Mouse (Mus musculus) MEL (cell line): ENCODE data around the gene Olfr5. TPM values are rescaled to one million over a fixed set of nuclear protein-coding genes. Genes with fewer than 3 reads are reported as not detected.
"Not testable (repeated sequence)": the region's sequence is repeated elsewhere in the genome, so short reads cannot be mapped to it uniquely, and the experiment has no call there.

Source experiments
- DNase-seq: peaks from one replicate; pipeline ENCODE4 v3.0.0; 2011; ENCODE audit warnings: low read depth, low spot score
- H3K27ac ChIP-seq: 2 replicates; pipeline ENCODE4 v1.5.1; 2012; ENCODE audit warnings: low read depth, mild to moderate bottlenecking, control low read depth, low read length, moderate library complexity; ENCODE audit not compliant: control insufficient read depth
- H3K27me3 ChIP-seq, 2 experiments: fragments of 150-350 bp in 1 of 2; sonication (generic) in 1 of 2; 2 replicates each; pipeline ENCODE4 v1.6.1; 2012; ENCODE audit warnings: low read length in 2 of 2, mild to moderate bottlenecking in 2 of 2, improper control_type of control experiment in 1 of 2, moderate library complexity in 1 of 2; ENCODE audit not compliant: insufficient read depth in 2 of 2, control insufficient read depth in 1 of 2
- H3K36me3 ChIP-seq, 2 experiments: 2 replicates each; pipeline ENCODE4 v1.6.1; 2012 to 2014; ENCODE audit warnings: low read length in 2 of 2, improper control_type of control experiment in 1 of 2, inconsistent platforms in 1 of 2, mild to moderate bottlenecking in 1 of 2; ENCODE audit not compliant: insufficient read depth in 2 of 2, control insufficient read depth in 1 of 2
- H3K4me1 ChIP-seq, 2 experiments: fragments of 150-350 bp in 1 of 2; sonication (generic) in 1 of 2; 2 replicates each; pipeline ENCODE4 v1.6.1; 2012; ENCODE audit warnings: low read length in 2 of 2, improper control_type of control experiment in 1 of 2, mild to moderate bottlenecking in 1 of 2; ENCODE audit not compliant: insufficient read depth in 2 of 2, control insufficient read depth in 1 of 2
- H3K4me3 ChIP-seq, 2 experiments: fragments of 150-350 bp in 1 of 2; sonication (generic) in 1 of 2; 2 replicates each; pipeline ENCODE4 v1.5.1; 2012; ENCODE audit warnings: low read depth in 2 of 2, low read length in 2 of 2, mild to moderate bottlenecking in 2 of 2, moderate library complexity in 2 of 2, control low read depth in 1 of 2, improper control_type of control experiment in 1 of 2; ENCODE audit not compliant: control insufficient read depth in 1 of 2, insufficient read depth in 1 of 2
- H3K79me2 ChIP-seq: 2 replicates; pipeline ENCODE4 v1.6.1; 2012; ENCODE audit warnings: mild to moderate bottlenecking, low read length, moderate library complexity; ENCODE audit not compliant: control insufficient read depth, poor library complexity, insufficient read depth
- H3K9ac ChIP-seq: 2 replicates; pipeline ENCODE4 v1.6.1; 2012; ENCODE audit warnings: low read depth, mild to moderate bottlenecking, control low read depth, low read length, moderate library complexity; ENCODE audit not compliant: control insufficient read depth, poor library complexity, severe bottlenecking
- H3K9me3 ChIP-seq: fragments of 150-350 bp; sonication (generic); replicated peaks from 2 replicates; pipeline ENCODE4 v1.6.1; 2012; ENCODE audit warnings: mild to moderate bottlenecking, low read length, improper control_type of control experiment, moderate library complexity; ENCODE audit not compliant: insufficient read depth
- CHD2 ChIP-seq: IDR thresholded peaks from 2 replicates; pipeline ENCODE4 v1.6.1; 2011; ENCODE audit warnings: low read length, improper control_type of control experiment
- CTCF ChIP-seq, 3 experiments: IDR thresholded peaks in 2 of 3; conservative IDR thresholded peaks in 1 of 3; 2 replicates each; pipeline ENCODE4 v1.5.1; 2011 to 2012; ENCODE audit warnings: low read length in 3 of 3, low read depth in 2 of 3, mild to moderate bottlenecking in 2 of 3, improper control_type of control experiment in 1 of 3, inconsistent platforms in 1 of 3, mixed read lengths in 1 of 3, moderate library complexity in 1 of 3; ENCODE audit not compliant: control insufficient read depth in 1 of 3, insufficient read depth in 1 of 3, poor library complexity in 1 of 3, severe bottlenecking in 1 of 3
- ELF1 ChIP-seq: IDR thresholded peaks from 2 replicates; pipeline ENCODE4 v1.6.1; 2014; ENCODE audit warnings: low read depth, mild to moderate bottlenecking, inconsistent platforms, low read length, improper control_type of control experiment, moderate library complexity
- EP300 ChIP-seq, 2 experiments: IDR thresholded peaks; 2 replicates each; pipeline ENCODE4 v1.6.1; 2011; ENCODE audit warnings: improper control_type of control experiment in 2 of 2, low read length in 2 of 2, low read depth in 1 of 2, mild to moderate bottlenecking in 1 of 2
- ETS1 ChIP-seq: IDR thresholded peaks from 2 replicates; pipeline ENCODE4 v1.6.1; 2012; ENCODE audit warnings: low read depth, mild to moderate bottlenecking, inconsistent platforms, low read length, improper control_type of control experiment, moderate library complexity
- MAFK ChIP-seq: IDR thresholded peaks from 2 replicates; pipeline ENCODE4 v1.6.1; 2011; ENCODE audit warnings: low read depth, mild to moderate bottlenecking, low read length, improper control_type of control experiment, borderline replicate concordance
- MAZ ChIP-seq: IDR thresholded peaks from 2 replicates; pipeline ENCODE4 v1.6.1; 2012; ENCODE audit warnings: low read depth, mild to moderate bottlenecking, inconsistent platforms, low read length, improper control_type of control experiment
- MYB ChIP-seq: IDR thresholded peaks from 2 replicates; pipeline ENCODE4 v1.6.1; 2011; ENCODE audit warnings: mild to moderate bottlenecking, low read depth, low read length, improper control_type of control experiment
- NRF1 ChIP-seq: IDR thresholded peaks from 2 replicates; pipeline ENCODE4 v1.6.1; 2014; ENCODE audit warnings: low read depth, mild to moderate bottlenecking, inconsistent platforms, low read length, improper control_type of control experiment, moderate library complexity; ENCODE audit not compliant: poor library complexity, insufficient read depth, severe bottlenecking
- POLR2A ChIP-seq, 2 experiments: IDR thresholded peaks; 2 replicates each; pipeline ENCODE4 v1.6.1; 2011 to 2012; ENCODE audit warnings: low read length in 2 of 2, mild to moderate bottlenecking in 2 of 2, control low read depth in 1 of 2, improper control_type of control experiment in 1 of 2, low read depth in 1 of 2, moderate library complexity in 1 of 2; ENCODE audit not compliant: control insufficient read depth in 1 of 2, insufficient read depth in 1 of 2, poor library complexity in 1 of 2
- POLR2AphosphoS2 ChIP-seq: IDR thresholded peaks from 2 replicates; pipeline ENCODE4 v1.6.1; 2011; ENCODE audit warnings: low read length, improper control_type of control experiment
- RAD21 ChIP-seq: IDR thresholded peaks from 2 replicates; pipeline ENCODE4 v1.6.1; 2011; ENCODE audit warnings: mild to moderate bottlenecking, low read depth, low read length, improper control_type of control experiment
- SIN3A ChIP-seq: IDR thresholded peaks from 2 replicates; pipeline ENCODE4 v1.6.1; 2012; ENCODE audit warnings: low read length, improper control_type of control experiment, inconsistent platforms
- SMC3 ChIP-seq: IDR thresholded peaks from 2 replicates; pipeline ENCODE4 v1.6.1; 2011; ENCODE audit warnings: low read depth, low read length, improper control_type of control experiment
- UBTF ChIP-seq: IDR thresholded peaks from 2 replicates; pipeline ENCODE4 v1.6.1; 2012; ENCODE audit warnings: low read depth, mild to moderate bottlenecking, inconsistent platforms, low read length, improper control_type of control experiment, moderate library complexity, borderline replicate concordance; ENCODE audit not compliant: insufficient read depth
- USF2 ChIP-seq, 2 experiments: IDR thresholded peaks; 2 replicates each; pipeline ENCODE4 v1.6.1; 2011 to 2012; ENCODE audit warnings: improper control_type of control experiment in 2 of 2, low read length in 2 of 2, borderline replicate concordance in 1 of 2, inconsistent platforms in 1 of 2, low read depth in 1 of 2, mild to moderate bottlenecking in 1 of 2; ENCODE audit not compliant: insufficient read depth in 1 of 2
- ZC3H11A ChIP-seq: IDR thresholded peaks from 2 replicates; pipeline ENCODE4 v1.6.1; 2012; ENCODE audit warnings: low read depth, mild to moderate bottlenecking, inconsistent platforms, low read length, improper control_type of control experiment
- ZKSCAN1 ChIP-seq: IDR thresholded peaks from 2 replicates; pipeline ENCODE4 v1.6.1; 2012; ENCODE audit warnings: low read depth, mild to moderate bottlenecking, inconsistent platforms, low read length, improper control_type of control experiment, moderate library complexity
- polyA plus RNA-seq, 2 experiments: library from polyadenylated mRNA; stranded (reverse) in 1 of 2; unstranded in 1 of 2; fragments of >175 nt in 1 of 2; fragments of >200 nt in 1 of 2; gene quantifications; 2 replicates each; pipeline versions ENCODE4 v1.2.1 to v1.2.4; 2012; ENCODE audit warnings: low replicate concordance in 2 of 2, low read depth in 1 of 2; ENCODE audit not compliant: insufficient read length in 2 of 2, insufficient read depth in 1 of 2, missing spikeins in 1 of 2
- total RNA-seq: library from RNA; depleted of rRNA; stranded (reverse); fragments of 300-350 nt; gene quantifications from 2 replicates; pipeline ENCODE4 v1.2.3, GENCODE M21; 2012

Gene Olfr5
- total and polyA plus RNA-seq, 3 experiments: not detected

- H3K4me3 ChIP-seq, H3K4me1 ChIP-seq, H3K27ac ChIP-seq, H3K79me2 ChIP-seq, H3K27me3 ChIP-seq, H3K9ac ChIP-seq, H3K36me3 ChIP-seq, DNase-seq, H3K9me3 ChIP-seq: not testable (repeated sequence)
Observed at GRCm38 (mm10) chr7:6477633-6478032, 9.1 kb downstream of the Olfr5 start.

DNA sequence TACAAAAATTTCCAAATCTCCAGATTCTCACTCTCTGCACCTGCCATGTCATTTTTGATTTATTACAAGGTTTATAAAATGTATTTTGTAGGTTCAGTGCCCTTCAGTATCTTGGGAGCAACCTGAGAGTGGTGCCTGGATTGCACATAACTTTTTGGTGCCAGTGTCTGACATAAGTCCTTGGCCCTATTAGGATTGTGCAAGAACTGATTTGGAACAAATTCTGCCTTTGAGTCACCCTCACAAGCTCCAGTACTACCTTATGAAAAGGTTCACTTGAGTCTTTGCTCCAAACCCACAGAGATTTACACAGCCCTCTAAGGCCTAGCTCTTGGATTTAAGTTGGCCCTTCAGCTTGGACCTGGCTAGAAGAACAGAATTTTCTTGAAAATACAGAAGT, 19.8 kb downstream of the Olfr5 start, which contains the start of gene Olfr1346:
Gene Olfr1346 (plus strand): TSS at position 151 of the 400 bp plus-strand sequence.
- no peaks in the 10 kb centered on the region for H3K4me1 ChIP-seq
- H3K36me3 ChIP-seq: no peaks in the 10 kb centered on the region
- H3K4me3 ChIP-seq: no peak within 1 kb of the TSS
- TF ChIP-seq EP300 (IDR thresholded peaks at IDR 0.05; ENCODE audit: low read depth in 1 of 2, low read length in 2 of 2) (no peak), ZC3H11A (no peak), MYB (no peak), CHD2 (no peak), POLR2AphosphoS2 (no peak), MAZ (no peak), ELF1 (no peak), UBTF (no peak), NRF1 (no peak), SIN3A (no peak), SMC3 (no peak), MAFK (no peak), ETS1 (no peak)
- TF ChIP-seq, all 39 proteins: peak for 0
- H3K9me3 ChIP-seq: no peaks in the 10 kb centered on the region
- no peaks in the 10 kb centered on the region for H3K79me2 ChIP-seq
- H3K9ac ChIP-seq: no peak within 1 kb of the TSS
- H3K27me3 ChIP-seq: no peaks in the 10 kb centered on the region
- no peak within 1 kb of the TSS for H3K27ac ChIP-seq
- DNase-seq: no peak

GRCm38 (mm10) chr7:6456399-6456798, 30.3 kb downstream of the Olfr5 start:
- no peak overlapping the region for H3K9ac ChIP-seq
- TF ChIP-seq POLR2AphosphoS2 (no peak), ZKSCAN1 (no peak), POLR2A (IDR thresholded peaks at IDR 0.05; ENCODE audit: control insufficient read depth in 1 of 2, insufficient read depth in 1 of 2, low read depth in 1 of 2, low read length in 2 of 2, poor library complexity in 1 of 2) (no peak), MAFK (no peak), CTCF (IDR thresholded peaks at IDR 0.05 in 2 of 3, conservative IDR thresholded peaks at IDR 0.05 in 1 of 3; ENCODE audit: control insufficient read depth in 1 of 3, insufficient read depth in 1 of 3, low read depth in 2 of 3, low read length in 3 of 3, poor library complexity in 1 of 3, severe bottlenecking in 1 of 3) (no peak), USF2 (IDR thresholded peaks at IDR 0.05; ENCODE audit: borderline replicate concordance in 1 of 2, insufficient read depth in 1 of 2, low read depth in 1 of 2, low read length in 2 of 2) (no peak), RAD21 (no peak)
- H3K27ac ChIP-seq: no peak overlapping the region
- H3K4me3 ChIP-seq: no peak overlapping the region
- no peaks in the 10 kb centered on the region for H3K27me3 ChIP-seq
- H3K79me2 ChIP-seq: no peaks in the 10 kb centered on the region
- no peaks in the 10 kb centered on the region for H3K36me3 ChIP-seq
- no peaks in the 10 kb centered on the region for H3K4me1 ChIP-seq
- H3K9me3 ChIP-seq: no peaks in the 10 kb centered on the region
- DNase-seq: peak; percentile 46
